Mouse (Mus musculus): Measurements from ENCODE around the gene Adam15. TPM values are rescaled to one million over a fixed set of nuclear protein-coding genes. Genes with fewer than 3 reads are reported as not detected.

The Adam15 gene
- polyA plus RNA-seq, 1 experiment from 2014 or later: 9.5 TPM

DNA sequence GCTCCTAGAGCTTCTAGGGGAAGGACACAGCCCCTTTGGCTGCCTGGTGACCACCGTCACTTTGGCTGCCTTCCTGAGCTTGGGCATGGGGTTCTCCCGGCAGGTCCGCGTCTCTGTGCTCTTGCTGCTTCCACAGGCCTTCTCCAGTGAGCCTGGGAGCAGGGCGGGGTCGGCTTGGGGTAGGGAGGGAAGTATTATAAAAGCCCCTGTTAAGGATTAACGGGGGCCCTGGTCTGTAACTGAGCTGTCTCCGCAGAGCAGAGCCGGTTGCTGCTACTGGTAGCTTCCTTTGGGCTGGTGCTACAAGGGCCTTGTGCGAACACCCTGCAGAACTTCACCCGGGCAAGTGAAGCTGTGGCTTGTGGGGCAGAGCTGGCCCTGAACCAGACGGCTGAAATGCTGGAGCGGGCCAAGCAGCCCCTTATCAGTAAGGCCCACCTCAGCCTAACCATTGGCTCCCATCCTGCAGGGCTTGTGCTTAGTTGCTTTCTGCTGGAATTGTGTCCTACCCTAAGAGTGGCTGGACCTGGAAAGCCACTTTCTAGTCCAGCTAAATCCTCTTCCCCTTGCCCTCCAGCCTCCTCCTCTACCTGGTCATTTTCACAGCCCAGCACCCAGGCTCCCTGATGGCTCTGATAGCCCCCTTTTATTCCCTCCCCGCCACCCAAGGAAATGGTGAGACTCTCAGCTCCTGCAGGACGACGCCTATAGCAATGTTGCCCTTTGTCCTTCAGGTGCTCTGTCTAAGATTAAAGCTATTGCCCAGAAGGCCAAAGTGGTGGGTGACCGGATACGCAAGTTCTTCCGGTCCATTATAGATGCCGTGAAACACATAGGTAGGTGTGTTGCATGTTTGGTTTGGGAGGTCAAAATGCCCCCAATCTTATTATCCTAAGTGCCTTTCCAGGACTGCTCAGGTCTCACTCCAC, 16.0 kb upstream of the Adam15 start:
- Histone ChIP-seq H3K27ac (no peak overlapping the region), H3K9me3 (replicated peaks) (no peaks in the 10 kb centered on the region), H3K36me3 (no peaks in the 10 kb centered on the region), H3K4me3 (replicated peaks) (no peak overlapping the region), H3K9ac (no peak overlapping the region), H3K27me3 (no peaks in the 10 kb centered on the region), H3K4me2 (no peak overlapping the region), H3K4me1 (replicated peaks) (no peaks in the 10 kb centered on the region)
- ATAC-seq (ENCODE audit: low read depth) (no peak), DNase-seq (no peak)
- WGBS (ENCODE audit: insufficient replicate concordance): 58% methylated on average over 20 of the region's 20 CpGs

DNA sequence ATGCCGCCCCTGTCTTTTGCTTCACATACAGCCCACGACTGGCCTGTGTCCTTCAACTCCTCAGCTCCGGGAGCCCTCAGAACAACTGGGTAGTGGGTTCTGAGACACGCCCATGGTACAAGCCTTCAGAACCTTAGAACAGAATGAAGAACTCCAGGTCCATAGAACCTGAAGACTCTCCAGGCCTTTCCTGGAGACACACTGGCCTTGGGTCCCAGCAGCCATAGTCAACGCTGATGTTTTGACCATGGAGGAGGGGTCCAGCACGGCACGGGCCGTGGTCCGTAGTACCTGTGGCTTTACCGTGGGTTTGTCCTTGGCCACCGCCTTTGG, 15.3 kb upstream of the Adam15 start, which contains the start of gene Dcst1:
Gene Dcst1, minus strand, starts transcription at position 101 of the 333 bp plus-strand sequence.
- Histone ChIP-seq H3K9me3 (replicated peaks) (no peaks in the 10 kb centered on the region), H3K9ac (no peak within 1 kb of the TSS), H3K4me2 (no peak within 1 kb of the TSS), H3K4me1 (replicated peaks) (no peaks in the 10 kb centered on the region), H3K27ac (no peak within 1 kb of the TSS), H3K27me3 (no peaks in the 10 kb centered on the region), H3K4me3 (replicated peaks) (no peak within 1 kb of the TSS), H3K36me3 (no peaks in the 10 kb centered on the region)
- 81% methylated on average over 11 of the region's 11 CpGs for WGBS (ENCODE audit: insufficient replicate concordance)
- no peak for ATAC-seq (ENCODE audit: low read depth)
- no peak for DNase-seq

DNA sequence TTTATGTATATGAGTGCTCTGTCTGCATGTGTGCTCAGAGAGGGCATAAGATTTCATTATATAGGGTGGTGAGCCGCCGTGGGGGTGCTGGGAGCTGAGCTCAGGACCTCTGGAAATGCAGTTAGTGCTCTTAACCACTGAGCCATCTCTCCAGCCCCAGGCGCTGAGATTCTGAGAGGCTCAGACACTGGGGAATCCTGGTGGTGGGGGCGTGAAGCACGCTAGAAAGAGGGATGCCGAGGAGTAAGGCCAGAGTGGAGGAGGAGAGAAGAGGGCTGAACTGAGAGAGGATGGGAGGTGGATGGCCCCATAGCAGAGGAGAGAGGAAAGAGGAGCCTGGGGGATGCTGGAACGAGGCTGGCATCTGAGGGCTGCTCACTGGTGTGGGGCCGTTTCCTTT, 14.8 kb upstream of the Adam15 start:
- no peak overlapping the region for H3K4me3 ChIP-seq (replicated peaks)
- H3K27me3 ChIP-seq: no peaks in the 10 kb centered on the region
- H3K4me1 ChIP-seq (replicated peaks): no peaks in the 10 kb centered on the region
- DNase-seq: no peak
- no peak overlapping the region for H3K9ac ChIP-seq
- H3K27ac ChIP-seq: no peak overlapping the region
- no peaks in the 10 kb centered on the region for H3K9me3 ChIP-seq (replicated peaks)
- no peak overlapping the region for H3K4me2 ChIP-seq
- 63% methylated on average over 8 of the region's 8 CpGs for WGBS (ENCODE audit: insufficient replicate concordance)
- no peaks in the 10 kb centered on the region for H3K36me3 ChIP-seq
- ATAC-seq (ENCODE audit: low read depth): no peak

DNA sequence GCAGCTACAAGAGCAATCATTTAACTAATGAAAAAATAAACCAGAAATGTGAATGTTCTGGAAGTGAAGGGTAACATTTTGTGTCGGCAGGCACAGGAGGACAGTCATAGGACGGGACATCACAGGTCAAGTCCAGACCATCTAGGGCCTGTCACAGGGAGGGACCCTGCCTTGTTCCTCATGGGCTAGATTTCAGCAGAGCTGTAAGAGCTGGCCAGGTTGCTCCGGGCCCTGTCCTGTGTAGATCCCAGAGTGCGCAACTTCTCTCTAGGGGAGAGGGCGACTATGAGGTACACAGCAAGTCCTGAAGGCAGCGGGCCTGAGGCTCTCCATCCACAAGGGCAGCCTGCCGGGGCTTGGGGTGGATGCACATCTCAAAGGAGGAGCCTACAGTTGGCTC, 11.9 kb upstream of the Adam15 start, which contains the start of gene Dcst2:
Gene Dcst2, plus strand, starts transcription at position 301 of the 400 bp plus-strand sequence.
- Histone ChIP-seq H3K36me3 (no peaks in the 10 kb centered on the region), H3K4me1 (replicated peaks) (no peaks in the 10 kb centered on the region), H3K4me2 (no peak within 1 kb of the TSS), H3K4me3 (replicated peaks) (no peak within 1 kb of the TSS), H3K9me3 (replicated peaks) (no peaks in the 10 kb centered on the region), H3K27me3 (peaks cover 8% of the 10 kb centered on the region; the same call in 1 of the 2 replicates), H3K27ac (no peak within 1 kb of the TSS), H3K9ac (no peak within 1 kb of the TSS)
- DNase-seq (no peak), ATAC-seq (ENCODE audit: low read depth) (no peak)
- WGBS (ENCODE audit: insufficient replicate concordance): 72% methylated on average over 7 of the region's 7 CpGs

DNA sequence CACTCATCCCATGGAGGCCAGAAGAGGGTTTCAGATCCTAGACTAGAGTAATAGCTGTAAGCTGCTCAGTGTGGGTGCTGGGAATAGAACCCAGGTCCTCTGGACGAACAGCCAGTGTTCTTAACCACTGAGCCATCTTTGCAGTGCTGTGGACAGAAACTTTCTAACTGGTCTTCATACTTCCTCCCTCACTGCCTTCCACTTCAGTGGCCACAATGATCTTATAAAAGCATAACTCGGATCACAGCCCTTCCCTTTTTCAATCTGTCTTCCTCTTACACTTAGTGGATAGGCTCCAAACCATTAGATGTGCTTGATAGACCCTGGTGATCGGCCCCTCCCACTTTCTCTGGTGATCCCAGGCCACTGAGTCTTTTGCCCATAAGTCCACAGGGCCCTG, 10.4 kb upstream of the Adam15 start:
- Histone ChIP-seq H3K27ac (no peak overlapping the region), H3K4me3 (replicated peaks) (no peak overlapping the region), H3K9me3 (replicated peaks) (no peaks in the 10 kb centered on the region), H3K27me3 (peaks cover 14% of the 10 kb centered on the region), H3K9ac (no peak overlapping the region), H3K36me3 (no peaks in the 10 kb centered on the region), H3K4me2 (no peak overlapping the region), H3K4me1 (replicated peaks) (peaks cover 3% of the 10 kb centered on the region; the same call in 1 of the 2 replicates)
- DNase-seq: no peak
- ATAC-seq (ENCODE audit: low read depth): no peak
- 30% methylated on average over 3 of the region's 3 CpGs for WGBS (ENCODE audit: insufficient replicate concordance)

DNA sequence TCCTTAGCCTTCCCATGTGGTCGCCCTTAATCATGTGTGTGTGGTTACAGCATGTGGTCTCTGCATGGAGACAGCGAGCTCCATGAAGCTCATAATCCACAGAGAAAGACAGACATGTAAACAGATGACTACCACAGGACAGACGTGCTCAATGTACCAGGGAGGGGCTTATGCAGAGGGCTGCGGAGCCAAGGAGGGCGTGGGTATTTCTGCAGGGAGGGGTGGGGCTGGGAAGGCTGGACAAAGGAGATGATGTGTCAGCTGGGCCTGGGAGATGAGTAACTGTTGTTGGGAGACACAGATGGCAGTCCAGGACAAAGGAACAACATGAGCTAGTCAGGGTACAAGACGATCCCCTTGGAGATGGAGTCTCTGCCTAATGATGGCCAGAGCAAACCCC, 9.8 kb upstream of the Adam15 start:
- no peaks in the 10 kb centered on the region for H3K36me3 ChIP-seq

DNA sequence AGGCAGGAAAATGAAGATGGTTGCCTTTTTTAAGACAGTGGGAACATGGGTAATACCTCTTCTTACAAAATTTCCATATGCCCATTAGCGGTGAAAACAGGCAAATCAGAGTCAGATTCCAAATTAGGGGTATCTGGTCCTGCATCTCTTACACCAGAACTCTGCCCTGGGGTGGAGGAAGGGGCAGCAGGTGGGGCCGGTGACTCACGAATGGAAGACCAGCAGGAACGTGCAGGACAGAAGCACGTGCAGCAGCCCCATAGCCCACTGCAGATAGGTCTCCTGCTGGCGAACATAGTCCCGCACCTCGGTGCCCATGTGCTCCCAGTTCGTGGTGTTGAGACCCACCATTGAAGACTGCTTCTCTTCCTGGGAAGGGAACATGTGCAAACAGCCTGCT, 6.2 kb upstream of the Adam15 start:
- Histone ChIP-seq H3K27me3 (peaks cover 46% of the 10 kb centered on the region), H3K27ac (no peak overlapping the region), H3K9ac (no peak overlapping the region), H3K4me1 (replicated peaks) (peaks cover 9% of the 10 kb centered on the region; the same call in 1 of the 2 replicates), H3K36me3 (no peaks in the 10 kb centered on the region), H3K4me2 (no peak overlapping the region), H3K4me3 (replicated peaks) (no peak overlapping the region), H3K9me3 (replicated peaks) (no peaks in the 10 kb centered on the region)
- ATAC-seq (ENCODE audit: low read depth) (no peak), DNase-seq (no peak)
- WGBS (ENCODE audit: insufficient replicate concordance): 51% methylated on average over 9 of the region's 9 CpGs

More for the DNA sequence above, 9.8 kb upstream of the Adam15 start:
- no peak overlapping the region for H3K9ac ChIP-seq
- H3K4me1 ChIP-seq (replicated peaks): peaks cover 5% of the 10 kb centered on the region; the same call in 1 of the 2 replicates
- H3K4me2 ChIP-seq: no peak overlapping the region
- no peak for ATAC-seq (ENCODE audit: low read depth)
- no peak overlapping the region for H3K4me3 ChIP-seq (replicated peaks)
- no peaks in the 10 kb centered on the region for H3K9me3 ChIP-seq (replicated peaks)
- WGBS (ENCODE audit: insufficient replicate concordance): 54% methylated on average over 6 of the region's 6 CpGs
- no peak for DNase-seq
- no peak overlapping the region for H3K27ac ChIP-seq
- peaks cover 14% of the 10 kb centered on the region for H3K27me3 ChIP-seq

DNA sequence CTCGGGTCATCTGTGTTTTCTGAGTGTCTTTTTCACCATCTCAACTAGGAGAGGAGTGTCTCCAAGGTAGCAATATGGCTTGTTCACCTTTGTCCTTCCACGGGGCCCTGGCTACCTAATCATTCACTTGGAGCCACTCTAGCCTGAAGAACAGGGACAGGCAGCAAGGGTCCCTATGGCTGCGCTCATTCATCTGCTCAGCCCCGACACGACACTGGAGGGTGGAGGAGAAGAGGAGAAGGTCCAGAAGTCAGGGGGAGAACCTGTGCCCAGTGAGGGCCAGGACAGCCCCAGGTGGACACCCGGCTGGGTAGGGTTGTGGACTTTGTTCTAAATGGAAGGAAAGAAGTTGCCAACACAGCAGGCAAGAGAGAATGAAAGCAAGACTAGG, 5.7 kb upstream of the Adam15 start:
- Histone ChIP-seq H3K4me2 (no peak overlapping the region), H3K9me3 (replicated peaks) (no peaks in the 10 kb centered on the region), H3K9ac (no peak overlapping the region), H3K4me3 (replicated peaks) (no peak overlapping the region), H3K27ac (no peak overlapping the region), H3K4me1 (replicated peaks) (peaks cover 9% of the 10 kb centered on the region), H3K27me3 (peaks cover 49% of the 10 kb centered on the region), H3K36me3 (no peaks in the 10 kb centered on the region)
- ATAC-seq (ENCODE audit: low read depth) (no peak), DNase-seq (no peak)
- WGBS (ENCODE audit: insufficient replicate concordance): 53% methylated on average over 6 of the region's 6 CpGs

DNA sequence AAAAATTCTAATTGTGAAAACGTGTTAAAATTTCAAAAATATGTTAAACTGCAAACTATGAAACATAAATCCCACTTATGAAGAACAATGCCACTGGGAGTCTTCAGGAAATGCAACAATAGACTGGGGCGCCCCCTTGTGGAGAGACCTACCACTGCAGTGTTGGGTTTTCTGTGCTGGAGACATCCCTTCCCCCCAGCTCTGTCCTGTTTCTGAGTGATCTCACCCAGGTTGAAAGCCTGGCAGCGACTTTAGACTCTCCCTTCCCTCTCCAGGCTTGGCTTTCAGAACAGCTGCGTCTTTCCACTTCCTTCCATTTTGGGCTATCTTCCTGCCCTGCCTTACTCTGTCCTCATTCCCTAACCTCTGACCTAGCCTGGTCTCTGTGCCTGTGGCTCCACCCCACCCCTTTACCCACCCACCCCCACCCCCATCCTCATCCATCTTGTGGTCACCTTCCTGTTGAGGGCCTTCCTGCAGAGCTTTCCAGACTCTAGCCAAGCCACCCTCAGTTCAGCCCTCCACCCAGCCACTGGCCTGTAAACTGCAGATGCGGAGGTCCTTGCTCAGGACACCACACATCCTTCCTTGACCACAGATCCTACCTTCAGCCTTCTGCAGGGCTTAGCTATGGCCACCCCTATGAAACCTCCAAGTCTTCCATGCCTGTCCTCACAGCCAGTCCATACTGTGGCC, 5.2 kb upstream of the Adam15 start:
- Histone ChIP-seq H3K27me3 (peaks cover 54% of the 10 kb centered on the region), H3K9ac (no peak overlapping the region), H3K4me1 (replicated peaks) (peaks cover 15% of the 10 kb centered on the region), H3K36me3 (no peaks in the 10 kb centered on the region), H3K27ac (no peak overlapping the region), H3K9me3 (replicated peaks) (no peaks in the 10 kb centered on the region), H3K4me3 (replicated peaks) (no peak overlapping the region), H3K4me2 (no peak overlapping the region)
- ATAC-seq (ENCODE audit: low read depth): 0 out of 2 replicates have a peak, but pooled peaks have one; percentile 20
- peak; percentile 55 for DNase-seq
- WGBS (ENCODE audit: insufficient replicate concordance): 13% methylated on average over 5 of the region's 5 CpGs

DNA sequence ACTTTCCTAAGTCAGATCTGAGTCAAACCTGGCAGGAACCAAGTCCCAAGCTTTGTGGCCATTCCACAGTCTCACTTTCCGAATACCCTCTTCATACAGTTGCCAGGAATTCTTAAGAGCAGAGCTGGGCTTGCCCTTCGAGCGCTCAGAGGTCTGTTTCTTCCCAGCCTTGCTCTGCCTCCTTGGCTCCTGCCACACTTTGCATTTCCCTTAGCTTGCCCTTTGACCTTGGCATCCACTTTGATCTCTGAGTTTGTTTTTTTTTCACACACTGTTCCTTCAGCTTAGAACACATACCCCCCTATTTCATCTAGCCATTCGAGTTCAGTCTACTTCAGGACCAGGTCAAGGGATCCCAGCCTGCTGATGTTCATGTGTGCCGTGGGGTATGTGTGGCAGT, 1.5 kb upstream of the Adam15 start:
- Histone ChIP-seq H3K9ac (no peak overlapping the region), H3K36me3 (no peaks in the 10 kb centered on the region), H3K4me1 (replicated peaks) (peaks cover 33% of the 10 kb centered on the region), H3K4me2 (no peak overlapping the region), H3K27me3 (peaks cover 76% of the 10 kb centered on the region), H3K4me3 (replicated peaks) (no peak overlapping the region), H3K27ac (no peak overlapping the region), H3K9me3 (replicated peaks) (no peaks in the 10 kb centered on the region)
- 60% methylated on average over 5 of the region's 5 CpGs for WGBS (ENCODE audit: insufficient replicate concordance)
- no peak for DNase-seq
- no peak for ATAC-seq (ENCODE audit: low read depth)
